Mouse (Mus musculus) embryonic facial prominence, embryonic 14.5 days (tissue): ENCODE data around the gene Nphp1. TPM values are rescaled to one million over a fixed set of nuclear protein-coding genes. Genes with fewer than 3 reads are reported as not detected.

Source experiments
- ATAC-seq: fragments of 200-750 bp; cut with Nextera tagmentation; 2 replicates; pipeline ENCODE4 v1.8.0; 2017; ENCODE audit warnings: low read depth, moderate number of reproducible peaks, moderate TSS enrichment
- DNase-seq: peaks from one replicate; pipeline ENCODE4 v3.0.0-alpha.2; 2015; ENCODE audit warnings: low spot score
- H3K27ac ChIP-seq: fragments of 300-500 bp; sonication (generic); replicated peaks from 2 replicates; pipeline ENCODE4 v1.5.1; 2014; ENCODE audit warnings: low read depth, mild to moderate bottlenecking, low read length, moderate library complexity
- H3K27me3 ChIP-seq: fragments of 300-500 bp; sonication (generic); replicated peaks from 2 replicates; pipeline ENCODE4 v1.6.1; 2014; ENCODE audit warnings: low read length; ENCODE audit not compliant: control insufficient read depth, insufficient read depth
- H3K36me3 ChIP-seq: fragments of 300-500 bp; sonication (generic); 2 replicates; pipeline ENCODE4 v1.6.1; 2014; ENCODE audit warnings: low read length, mixed read lengths; ENCODE audit not compliant: control insufficient read depth, insufficient read depth
- H3K4me1 ChIP-seq: fragments of 300-500 bp; sonication (generic); 2 replicates; pipeline ENCODE4 v1.6.1; 2014; ENCODE audit warnings: antibody characterized with exemption, low read length; ENCODE audit not compliant: control insufficient read depth, insufficient read depth
- H3K4me2 ChIP-seq: fragments of 300-500 bp; sonication (generic); 2 replicates; pipeline ENCODE4 v1.6.1; 2014; ENCODE audit warnings: low read depth, mild to moderate bottlenecking, low read length, moderate library complexity, mixed read lengths
- H3K4me3 ChIP-seq: fragments of 300-500 bp; sonication (generic); 2 replicates; pipeline ENCODE4 v1.5.1; 2014; ENCODE audit warnings: low read depth, mild to moderate bottlenecking, low read length
- H3K9ac ChIP-seq: fragments of 300-500 bp; sonication (generic); 2 replicates; pipeline ENCODE4 v1.6.1; 2014; ENCODE audit warnings: low read depth, mild to moderate bottlenecking, low read length, moderate library complexity, mixed read lengths
- H3K9me3 ChIP-seq: fragments of 300-500 bp; sonication (generic); 2 replicates; pipeline ENCODE4 v1.6.1; 2016; ENCODE audit warnings: low read length; ENCODE audit not compliant: control insufficient read depth
- WGBS: fragments of 180-500 bp; shearing (Covaris S2); extraction: QIAGEN DNeasy Blood & Tissue Kit; methylation state at CpG from one replicate; pipeline ENCODE4 v1.1.7; 2014; 5-methylcytosine and 5-hydroxymethylcytosine counted together
- polyA plus RNA-seq: library from polyadenylated mRNA; unstranded; fragments of >200 nt; fragmentation: Nextera tagmentation; extraction: Ambion mirVana; gene quantifications from 2 replicates; pipeline ENCODE4 v1.2.1, GENCODE M21; 2014

The Nphp1 gene
- polyA plus RNA-seq, 1 experiment from 2014 or later: 27.4 TPM

DNA sequence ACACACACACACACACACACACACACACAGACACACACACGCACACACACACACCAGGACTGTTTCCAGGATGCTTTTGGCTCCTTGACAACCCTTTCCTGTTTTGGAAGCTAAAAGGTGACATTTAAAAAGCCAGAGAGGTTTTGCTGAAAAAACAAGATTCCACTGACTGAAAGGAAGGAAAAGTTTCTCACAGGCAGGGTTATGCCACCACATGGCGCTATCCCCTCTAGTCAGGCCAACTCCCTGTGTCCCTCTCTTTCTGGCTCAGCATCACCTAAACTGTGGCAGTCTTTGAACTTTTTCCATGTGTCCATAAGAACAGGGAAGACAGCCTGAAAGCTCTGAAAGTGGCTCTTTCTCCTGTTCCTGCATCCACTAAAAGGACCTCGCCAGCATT is 50.8 kb downstream of the Nphp1 start:
- Histone ChIP-seq H3K36me3 (peaks cover 12% of the 10 kb centered on the region; the same call in 1 of the 2 replicates), H3K9ac (no peak overlapping the region), H3K27ac (no peak overlapping the region), H3K27me3 (no peaks in the 10 kb centered on the region), H3K4me1 (no peaks in the 10 kb centered on the region), H3K4me3 (no peak overlapping the region), H3K9me3 (no peaks in the 10 kb centered on the region), H3K4me2 (no peak overlapping the region)
- no peak for ATAC-seq
- WGBS: 75% methylated on average over 3 of the region's 3 CpGs
- DNase-seq: no peak

DNA sequence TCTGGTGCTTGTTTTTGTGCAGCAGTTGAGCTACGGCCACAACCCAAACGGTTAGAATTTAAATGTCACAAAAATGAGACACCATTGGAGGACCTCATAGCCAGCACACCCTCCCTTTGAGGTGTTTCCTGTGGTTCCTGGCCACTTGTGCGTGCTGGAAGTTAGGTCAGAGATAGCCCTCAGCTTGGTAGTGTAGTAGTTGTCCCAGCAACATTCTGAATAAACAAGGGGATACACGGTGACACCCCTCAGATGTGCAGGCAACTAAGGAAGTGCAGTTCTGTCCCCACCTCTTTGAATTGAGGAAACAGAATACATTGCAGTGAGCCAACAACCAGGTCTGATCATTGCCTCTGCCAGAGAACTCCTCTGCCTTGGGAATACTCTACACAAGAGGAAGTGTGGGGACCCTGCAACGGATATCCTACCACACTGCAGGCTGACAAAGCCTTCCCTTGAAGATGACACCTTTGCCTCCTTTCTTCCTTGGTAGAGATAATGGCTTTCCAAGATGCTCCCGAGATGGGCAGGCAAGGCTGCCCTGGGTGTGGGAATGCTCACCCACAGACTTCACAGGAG is 52.0 kb downstream of the Nphp1 start:
- Histone ChIP-seq H3K4me3 (no peak overlapping the region), H3K9me3 (no peaks in the 10 kb centered on the region), H3K27ac (no peak overlapping the region), H3K36me3 (peaks cover 11% of the 10 kb centered on the region; the same call in 1 of the 2 replicates), H3K9ac (no peak overlapping the region), H3K4me2 (no peak overlapping the region), H3K4me1 (no peaks in the 10 kb centered on the region), H3K27me3 (no peaks in the 10 kb centered on the region)
- 76% methylated on average over 6 of the region's 6 CpGs for WGBS
- ATAC-seq: no peak
- no peak for DNase-seq

DNA sequence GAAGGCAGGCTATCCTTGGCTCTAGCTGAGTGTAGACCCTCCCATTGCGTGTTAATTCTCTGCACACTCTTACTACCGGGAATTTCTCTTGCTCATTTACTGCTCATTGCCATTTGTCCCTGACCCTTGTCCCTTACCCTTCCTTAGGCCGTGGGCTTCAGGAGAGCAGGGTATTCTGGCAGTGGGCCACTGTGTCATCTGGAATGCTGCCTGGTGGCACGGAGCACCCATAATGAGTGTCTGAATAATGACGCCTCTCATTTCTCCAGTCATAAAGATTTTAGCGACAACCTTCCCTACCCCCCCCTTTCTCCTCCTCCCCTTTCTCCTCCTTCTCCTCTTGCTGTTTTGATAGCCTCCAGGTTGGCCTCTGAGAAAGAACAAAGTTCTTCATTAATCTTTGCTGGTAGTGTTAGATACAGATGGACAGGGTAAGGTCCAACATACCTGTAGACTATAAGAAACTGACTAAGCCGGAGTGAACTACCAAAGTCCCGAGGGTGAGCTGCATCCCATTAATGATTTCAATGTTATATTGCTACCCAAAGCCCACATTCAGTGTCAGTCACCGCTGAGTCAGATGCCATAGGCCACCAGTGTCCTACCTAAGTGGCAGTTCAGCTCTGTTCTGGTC is 53.1 kb downstream of the Nphp1 start:
- no peak overlapping the region for H3K9ac ChIP-seq
- H3K4me2 ChIP-seq: no peak overlapping the region
- H3K9me3 ChIP-seq: no peaks in the 10 kb centered on the region
- no peak for ATAC-seq
- H3K4me3 ChIP-seq: no peak overlapping the region
- no peak overlapping the region for H3K27ac ChIP-seq
- WGBS: 73% methylated on average over 9 of the region's 9 CpGs
- H3K4me1 ChIP-seq: no peaks in the 10 kb centered on the region
- peaks cover under 1% of the 10 kb centered on the region; the same call in 1 of the 2 replicates for H3K36me3 ChIP-seq
- DNase-seq: no peak
- H3K27me3 ChIP-seq: no peaks in the 10 kb centered on the region; the same call in 1 of the 2 replicates

DNA sequence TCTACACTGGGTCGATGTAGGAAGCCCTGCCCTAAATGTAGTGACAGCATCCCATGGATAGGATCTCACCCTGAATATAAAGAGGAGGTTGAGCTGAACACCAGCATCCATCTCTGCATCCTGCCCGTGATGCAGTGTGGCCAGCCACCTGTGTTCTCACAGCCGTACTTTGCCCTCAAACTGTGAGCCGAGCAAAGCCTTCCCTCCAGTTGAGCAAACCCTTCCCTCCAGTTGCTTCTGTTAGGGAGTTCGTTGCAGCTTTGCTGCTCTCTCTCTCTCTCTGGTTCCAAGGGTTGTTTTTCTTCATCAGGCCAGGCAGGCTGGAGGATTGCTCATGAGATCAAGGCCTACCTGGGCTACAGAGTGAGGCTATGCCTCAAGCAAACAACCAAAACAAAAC is 53.8 kb downstream of the Nphp1 start:
- Histone ChIP-seq H3K27me3 (peaks cover under 1% of the 10 kb centered on the region; the same call in 1 of the 2 replicates), H3K9me3 (no peaks in the 10 kb centered on the region), H3K4me1 (peaks cover under 1% of the 10 kb centered on the region; the same call in 1 of the 2 replicates), H3K9ac (no peak overlapping the region), H3K36me3 (no peaks in the 10 kb centered on the region), H3K4me3 (no peak overlapping the region), H3K27ac (no peak overlapping the region), H3K4me2 (no peak overlapping the region)
- ATAC-seq: no peak
- DNase-seq: no peak
- 63% methylated on average over 5 of the region's 5 CpGs for WGBS

DNA sequence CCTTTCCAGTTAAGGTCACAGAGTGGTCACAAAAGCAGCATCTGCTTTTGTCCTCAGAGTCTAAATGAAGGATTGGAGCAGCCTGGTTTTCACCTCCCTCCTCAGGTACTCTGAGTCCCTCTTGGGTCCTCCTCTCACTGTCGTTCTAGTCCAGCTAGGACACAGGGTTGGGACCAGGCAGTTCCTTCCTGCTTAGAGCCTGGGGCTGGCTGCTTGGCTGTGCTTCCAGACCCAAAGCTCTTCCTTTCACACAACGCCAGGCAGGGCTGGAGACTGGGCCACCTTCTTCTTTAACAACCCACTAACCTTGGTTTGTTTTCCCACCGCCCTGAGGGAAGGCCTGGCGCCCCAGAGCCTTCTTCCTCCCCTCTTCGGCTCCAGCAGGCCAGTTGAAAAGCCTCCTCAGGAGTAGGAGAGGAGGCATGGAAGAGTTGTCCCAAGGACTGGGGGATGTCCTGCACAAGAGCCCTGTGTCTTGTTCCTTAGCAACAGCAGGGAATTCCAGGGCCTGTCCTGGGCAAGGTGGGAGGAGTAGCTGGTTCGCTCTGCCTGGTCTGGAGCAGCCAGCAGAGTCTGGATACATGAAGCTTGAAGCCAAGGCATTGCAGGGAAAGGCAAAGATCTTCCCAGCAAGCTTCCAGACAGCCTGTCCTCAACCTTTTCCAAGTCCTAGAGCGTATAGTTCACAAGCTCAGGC is 58.2 kb downstream of the Nphp1 start:
- Histone ChIP-seq H3K27ac (no peak overlapping the region), H3K4me1 (peaks cover 8% of the 10 kb centered on the region; the same call in 1 of the 2 replicates), H3K4me2 (no peak overlapping the region), H3K4me3 (no peak overlapping the region), H3K36me3 (no peaks in the 10 kb centered on the region), H3K9ac (no peak overlapping the region), H3K9me3 (no peaks in the 10 kb centered on the region), H3K27me3 (peaks cover 12% of the 10 kb centered on the region; the same call in 1 of the 2 replicates)
- DNase-seq (no peak), ATAC-seq (no peak)
- 51% methylated on average over 7 of the region's 7 CpGs for WGBS

DNA sequence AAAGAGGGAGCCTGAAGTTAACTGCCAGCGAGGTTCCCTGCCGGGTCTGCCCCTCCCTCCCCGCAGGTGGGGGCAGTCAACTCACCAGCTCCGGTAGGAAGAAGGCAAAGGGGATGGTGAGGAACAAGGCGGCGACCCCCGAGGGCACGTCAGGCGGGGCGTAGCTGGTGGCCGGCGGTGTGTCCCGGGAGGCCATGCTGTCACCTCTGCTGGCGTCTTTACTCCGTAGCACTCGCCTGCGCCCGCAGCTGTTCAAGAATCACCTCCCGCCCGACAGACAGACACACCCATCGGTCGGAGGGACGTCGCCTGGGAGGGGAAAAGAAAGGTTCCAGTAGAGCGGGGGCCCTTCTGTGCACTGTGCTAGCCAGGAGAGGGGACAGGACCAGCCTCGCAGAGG is 59.0 kb downstream of the Nphp1 start, which contains the start of gene Mall:
TSS of gene Mall (minus strand) at position 262 of the 400 bp plus-strand sequence.
- 2% methylated on average over 22 of the region's 26 CpGs for WGBS

DNA sequence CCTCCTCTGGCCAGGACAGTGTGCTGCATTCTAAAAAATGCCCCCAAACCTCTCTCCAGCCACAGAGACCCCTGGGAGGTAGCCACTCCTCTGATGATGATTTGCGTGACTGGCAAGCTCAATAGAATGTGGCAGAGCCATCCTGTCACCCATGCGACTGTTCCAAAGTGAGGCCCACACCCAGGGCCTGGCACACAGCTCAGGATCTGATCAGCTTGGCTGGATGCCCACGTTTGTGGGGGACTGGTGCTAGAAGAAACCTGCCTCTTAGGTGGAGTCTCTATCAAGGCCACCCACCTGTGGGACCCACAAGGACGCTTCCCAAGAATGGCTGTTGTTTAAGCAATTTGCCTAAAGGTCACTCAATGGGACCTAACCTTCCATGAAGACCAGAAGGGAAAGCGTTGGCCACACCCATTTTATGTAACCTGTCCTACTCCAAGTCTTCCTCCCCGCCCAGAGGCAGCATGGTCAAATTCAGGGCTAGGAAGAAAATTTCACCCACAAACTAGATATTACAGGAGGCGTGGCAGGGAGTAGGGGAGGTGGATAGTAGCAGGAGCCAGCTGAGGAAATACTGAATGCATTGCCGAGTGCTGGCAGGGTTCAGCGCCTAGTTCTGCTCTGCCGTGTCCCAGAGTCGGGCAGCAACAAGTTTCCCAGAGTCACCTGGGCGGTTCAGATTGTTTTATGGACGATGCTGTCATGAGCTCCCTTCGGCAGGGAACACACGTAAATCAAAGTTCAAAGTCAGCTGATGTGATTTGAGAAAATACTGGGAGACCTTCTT is 59.8 kb downstream of the Nphp1 start:
- Histone ChIP-seq H3K27me3 (peaks cover 12% of the 10 kb centered on the region; the same call in 1 of the 2 replicates), H3K27ac (peak overlapping the region; percentile 33), H3K36me3 (no peaks in the 10 kb centered on the region), H3K9me3 (no peaks in the 10 kb centered on the region), H3K4me1 (peaks cover 8% of the 10 kb centered on the region; the same call in 1 of the 2 replicates), H3K4me3 (peak overlapping the region; percentile 26), H3K9ac (peak overlapping the region; percentile 52; the same call in 1 of the 2 replicates), H3K4me2 (peak overlapping the region; percentile 50)
- ATAC-seq (no peak), DNase-seq (no peak)
- 34% methylated on average over 15 of the region's 15 CpGs for WGBS

More for the DNA sequence above, 59.0 kb downstream of the Nphp1 start, which contains the start of gene Mall:
- DNase-seq: no peak
- H3K27ac ChIP-seq: peak within 1 kb of the TSS; percentile 33
- H3K9ac ChIP-seq: peak within 1 kb of the TSS; percentile 52
- H3K27me3 ChIP-seq: peaks cover 12% of the 10 kb centered on the region; the same call in 1 of the 2 replicates
- H3K36me3 ChIP-seq: no peaks in the 10 kb centered on the region
- no peak for ATAC-seq
- no peaks in the 10 kb centered on the region for H3K9me3 ChIP-seq
- H3K4me2 ChIP-seq: peak within 1 kb of the TSS; percentile 50
- H3K4me3 ChIP-seq: peak within 1 kb of the TSS; percentile 26
- H3K4me1 ChIP-seq: peaks cover 8% of the 10 kb centered on the region; the same call in 1 of the 2 replicates

DNA sequence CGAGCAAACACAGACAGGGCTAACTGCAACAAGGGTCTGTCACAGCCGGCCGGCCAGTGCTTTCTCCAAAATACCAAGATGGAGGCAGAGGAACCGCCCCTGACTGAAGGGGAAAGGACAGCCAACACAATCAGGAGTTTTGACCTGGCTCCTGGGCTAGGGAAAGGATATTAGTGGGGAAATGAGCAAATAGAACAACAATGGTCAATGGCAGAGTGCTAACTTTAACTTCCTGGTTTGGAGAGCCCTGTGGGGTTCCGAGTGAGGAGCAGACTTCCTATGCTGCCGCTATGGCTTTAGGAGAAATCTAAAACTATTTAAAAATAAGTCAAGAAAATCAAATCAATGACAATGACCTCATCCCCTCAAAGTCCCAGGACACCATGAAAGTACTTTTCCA is 60.6 kb downstream of the Nphp1 start:
- Histone ChIP-seq H3K9me3 (no peaks in the 10 kb centered on the region), H3K4me3 (no peak overlapping the region), H3K36me3 (no peaks in the 10 kb centered on the region), H3K27ac (0 out of 2 replicates have a peak overlapping the region, but pooled peaks have one; percentile 28), H3K4me1 (peaks cover 8% of the 10 kb centered on the region; the same call in 1 of the 2 replicates), H3K27me3 (peaks cover 12% of the 10 kb centered on the region; the same call in 1 of the 2 replicates), H3K9ac (no peak overlapping the region), H3K4me2 (0 out of 2 replicates have a peak overlapping the region, but pooled peaks have one; percentile 50)
- ATAC-seq (no peak), DNase-seq (no peak)
- 72% methylated on average over 6 of the region's 6 CpGs for WGBS
